Mouse (Mus musculus): ENCODE measurements around the gene Tgfbi.
A peak's percentile ranks its signal among the peaks of the same experiment; 100 is the strongest.

Tgfbi gene

DNA sequence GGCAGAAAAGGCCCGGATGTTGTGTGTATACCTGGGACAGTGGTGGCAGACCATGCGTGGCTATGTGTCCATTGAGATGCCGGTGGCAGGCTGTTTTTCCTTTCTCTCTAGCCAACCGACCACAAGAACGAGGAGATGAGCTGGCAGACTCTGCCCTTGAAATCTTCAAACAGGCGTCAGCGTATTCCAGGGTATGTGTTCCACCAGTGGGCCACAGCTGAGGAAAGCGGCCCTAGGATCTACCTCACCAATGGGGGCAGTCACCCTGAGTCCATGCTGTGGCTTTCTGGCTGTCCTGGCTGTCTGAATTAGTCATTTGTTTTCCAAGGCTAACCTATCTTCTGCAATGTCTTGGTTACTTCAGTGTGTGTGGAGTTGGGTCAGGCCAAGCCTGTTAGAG lies 27.7 kb downstream of the Tgfbi start:
- DNase-seq = no peak

DNA sequence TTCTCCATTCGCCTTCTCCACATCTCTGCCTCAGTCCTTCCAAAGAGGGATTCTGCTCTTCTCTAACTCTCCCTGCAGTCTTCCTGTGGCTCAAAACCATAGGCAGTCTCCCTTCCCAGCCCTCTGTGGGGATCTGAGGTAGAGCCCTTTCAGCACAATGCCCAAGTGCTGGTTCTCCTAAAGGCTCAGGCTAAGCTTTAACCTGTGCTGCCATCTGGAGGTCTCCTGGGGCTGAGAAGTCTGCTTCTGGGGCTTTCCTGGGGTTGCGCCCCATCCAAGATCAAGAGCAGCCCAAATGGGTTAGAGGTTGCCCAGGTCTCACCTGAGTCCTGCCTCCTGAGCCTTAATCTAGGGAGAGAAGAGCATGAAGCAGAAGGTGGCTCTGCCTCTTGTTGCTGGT lies 32.4 kb downstream of the Tgfbi start:
- DNase-seq = peak; percentile 58

DNA sequence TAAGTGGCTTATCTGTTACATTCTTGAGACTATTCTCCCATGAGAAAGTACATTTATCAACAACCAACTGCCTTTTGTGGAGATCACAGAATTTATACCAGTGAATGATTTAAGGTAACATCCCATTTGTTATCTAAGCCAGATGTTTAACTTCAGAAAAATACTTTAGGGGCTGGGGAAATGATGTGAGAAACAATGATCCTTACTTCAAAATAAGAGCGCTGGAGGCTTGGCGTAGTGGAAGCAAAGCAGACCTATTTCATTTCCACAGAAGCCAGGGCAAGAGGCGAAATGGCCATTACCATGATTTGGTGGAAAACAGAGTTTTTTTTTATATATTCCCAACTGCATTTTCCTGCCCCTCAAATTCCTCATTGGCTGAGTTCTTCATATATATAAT lies 34.7 kb downstream of the Tgfbi start:
- no peak for DNase-seq

DNA sequence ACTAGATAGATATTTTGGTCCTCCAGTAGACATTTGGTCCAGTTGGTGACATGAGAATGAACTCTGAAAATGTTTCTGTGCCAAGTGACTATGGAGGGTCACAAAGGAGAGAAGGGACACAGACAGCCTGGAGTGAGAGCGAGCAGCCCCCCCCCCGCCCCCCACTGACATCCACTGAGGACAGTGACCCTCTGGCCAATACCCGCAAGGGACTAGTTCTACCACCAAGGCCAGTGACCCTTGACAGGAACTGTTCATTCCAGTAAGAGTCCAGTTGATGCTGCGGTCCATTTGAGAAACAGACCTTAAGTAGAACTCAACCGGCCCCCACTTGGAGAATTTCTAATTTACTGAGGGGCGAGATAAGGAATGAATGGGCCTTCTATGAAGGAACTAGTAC lies 36.4 kb downstream of the Tgfbi start:
- DNase-seq = peak; percentile 55

DNA sequence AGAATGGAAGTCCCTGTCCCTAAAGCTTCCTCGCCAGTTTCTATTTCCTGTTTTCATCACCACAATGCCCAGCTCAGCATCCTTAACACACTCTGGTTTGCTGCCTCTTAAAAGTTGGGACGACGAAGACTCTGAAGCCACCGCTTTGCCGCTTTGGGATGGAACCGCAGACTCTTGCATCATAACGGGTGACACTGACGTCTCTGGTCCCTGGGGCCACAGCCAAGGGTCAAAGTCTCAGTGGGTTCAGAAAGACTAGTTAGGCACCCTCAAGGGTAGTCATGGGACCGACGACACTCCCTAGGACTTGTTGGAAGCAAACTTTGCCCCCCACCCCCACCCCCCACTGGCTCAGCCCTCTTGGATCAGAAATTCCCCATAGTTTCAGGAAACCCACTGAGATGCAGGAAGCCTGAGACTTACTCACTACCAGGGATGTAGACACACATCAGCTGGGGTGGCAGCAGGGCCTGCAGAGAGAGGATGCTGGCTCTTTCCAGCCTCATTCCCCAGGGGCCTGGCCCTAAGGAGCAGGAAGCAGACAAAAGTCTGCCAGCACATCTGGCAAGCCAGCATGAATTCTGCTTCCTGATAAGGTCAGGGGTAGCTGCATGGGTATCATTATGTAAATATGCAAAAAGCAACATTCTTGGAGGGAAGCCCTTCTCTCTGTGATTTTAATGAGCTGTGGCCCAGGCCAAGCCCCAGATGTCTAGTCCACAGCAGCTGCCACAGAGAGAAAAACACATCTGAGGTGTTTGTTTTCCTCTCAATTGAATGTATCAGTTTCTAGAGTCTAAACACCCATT lies 38.5 kb downstream of the Tgfbi start:
- peak; percentile 88 for DNase-seq

DNA sequence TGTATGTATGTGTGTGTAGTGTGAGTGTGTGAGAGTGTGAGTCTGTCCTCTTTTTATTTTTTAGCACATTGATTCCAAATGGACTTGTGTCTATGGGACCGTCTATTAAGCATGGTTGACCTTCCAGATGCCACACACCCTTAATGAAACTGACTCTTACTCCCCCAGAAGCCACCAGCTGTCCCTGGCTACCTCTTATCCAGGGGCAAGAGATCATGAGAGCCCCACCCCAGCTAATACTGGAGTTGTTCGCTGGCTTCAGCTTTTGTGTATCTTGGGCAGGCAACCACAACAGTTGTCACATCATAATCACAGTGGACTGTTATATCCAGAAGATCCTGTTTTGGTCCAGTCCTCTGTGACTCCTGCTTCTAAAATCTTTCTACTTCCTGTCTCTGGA lies 40.7 kb downstream of the Tgfbi start:
- no peak for DNase-seq

DNA sequence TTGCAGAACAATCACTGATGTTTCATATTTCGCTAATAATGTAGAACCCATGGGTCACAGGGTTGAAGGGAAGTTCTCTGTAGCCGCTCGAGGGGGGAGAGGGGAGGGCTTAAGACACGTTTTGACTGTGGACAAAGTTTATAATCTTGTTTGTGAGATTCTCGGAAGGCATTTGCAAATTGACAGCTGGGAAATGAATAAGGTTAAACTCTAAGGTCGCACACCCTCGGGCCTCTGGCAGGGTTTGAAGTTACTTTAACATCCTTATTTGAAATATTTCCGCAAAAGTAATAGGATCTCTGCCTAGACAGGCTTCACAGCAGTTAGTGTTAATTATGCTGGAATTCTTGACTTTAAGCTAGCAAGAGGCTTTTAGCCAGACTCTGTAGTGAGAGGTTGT lies 43.1 kb downstream of the Tgfbi start:
- DNase-seq = peak; percentile 70

DNA sequence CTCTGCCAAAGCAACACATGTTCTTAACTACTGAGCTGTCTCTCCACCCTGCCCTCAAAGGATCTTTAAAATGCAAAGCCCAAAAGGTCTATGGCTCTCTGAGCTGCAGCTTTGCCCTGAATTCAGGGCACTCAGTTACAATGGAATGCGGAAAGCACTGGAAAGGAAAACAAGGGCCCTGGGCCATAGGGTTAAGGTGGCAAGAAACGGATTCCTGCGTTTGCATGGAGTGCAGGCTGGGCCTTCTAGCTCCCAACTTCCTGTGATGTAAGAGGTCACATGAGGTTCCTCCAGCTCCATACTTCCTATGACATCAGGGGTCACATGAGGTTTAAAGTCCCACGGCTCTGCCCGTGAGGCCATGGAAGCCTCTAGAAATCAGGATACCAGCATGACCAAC lies 44.9 kb downstream of the Tgfbi start:
- DNase-seq = no peak

DNA sequence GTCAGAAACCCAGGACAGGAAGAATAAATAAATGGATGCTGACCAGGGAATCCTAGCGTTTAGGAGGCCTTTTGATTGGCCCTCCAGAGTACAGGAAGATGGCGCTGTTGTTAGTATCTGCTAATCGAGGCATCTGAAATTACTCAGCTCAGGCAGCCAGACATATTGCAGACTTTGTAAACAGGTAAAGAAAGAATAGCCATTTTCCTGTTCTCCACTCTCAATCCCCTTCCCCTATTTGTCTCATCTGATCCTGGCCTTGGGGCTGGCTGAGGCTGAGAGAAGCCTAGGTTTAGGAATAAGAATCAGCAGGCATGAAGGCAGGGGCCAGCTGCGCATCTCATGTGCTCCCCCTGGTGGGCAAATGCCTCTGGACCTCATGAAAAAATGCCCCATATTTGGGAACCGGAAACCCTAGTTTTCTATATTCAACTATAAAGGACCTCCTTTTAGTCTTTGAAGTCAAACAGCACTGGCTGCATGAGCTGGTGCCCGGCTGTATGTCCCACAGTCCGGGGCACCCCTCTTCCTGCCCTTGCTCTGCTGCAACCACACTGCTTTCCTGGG lies 48.7 kb downstream of the Tgfbi start:
- peak; percentile 92 for DNase-seq

DNA sequence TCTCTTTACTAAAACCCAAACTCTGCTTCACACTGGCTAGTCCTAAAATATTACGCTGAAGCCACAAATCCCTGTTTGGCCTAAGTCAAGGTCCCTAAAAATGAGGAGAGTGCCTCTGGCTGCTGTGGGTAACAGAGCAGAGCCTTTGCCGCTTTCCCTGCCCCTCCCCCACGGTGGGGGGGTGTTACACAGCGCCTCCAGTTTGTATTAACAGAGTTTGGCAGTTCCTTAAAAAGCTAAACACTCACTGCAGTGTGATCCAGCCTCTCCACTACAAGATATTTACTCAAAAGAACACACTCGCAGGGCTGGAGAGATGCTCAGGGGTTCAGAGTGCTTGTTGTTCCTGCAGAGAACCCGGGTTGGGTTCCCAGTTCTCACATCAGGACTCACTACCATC lies 49.6 kb downstream of the Tgfbi start:
- no peak for DNase-seq

DNA sequence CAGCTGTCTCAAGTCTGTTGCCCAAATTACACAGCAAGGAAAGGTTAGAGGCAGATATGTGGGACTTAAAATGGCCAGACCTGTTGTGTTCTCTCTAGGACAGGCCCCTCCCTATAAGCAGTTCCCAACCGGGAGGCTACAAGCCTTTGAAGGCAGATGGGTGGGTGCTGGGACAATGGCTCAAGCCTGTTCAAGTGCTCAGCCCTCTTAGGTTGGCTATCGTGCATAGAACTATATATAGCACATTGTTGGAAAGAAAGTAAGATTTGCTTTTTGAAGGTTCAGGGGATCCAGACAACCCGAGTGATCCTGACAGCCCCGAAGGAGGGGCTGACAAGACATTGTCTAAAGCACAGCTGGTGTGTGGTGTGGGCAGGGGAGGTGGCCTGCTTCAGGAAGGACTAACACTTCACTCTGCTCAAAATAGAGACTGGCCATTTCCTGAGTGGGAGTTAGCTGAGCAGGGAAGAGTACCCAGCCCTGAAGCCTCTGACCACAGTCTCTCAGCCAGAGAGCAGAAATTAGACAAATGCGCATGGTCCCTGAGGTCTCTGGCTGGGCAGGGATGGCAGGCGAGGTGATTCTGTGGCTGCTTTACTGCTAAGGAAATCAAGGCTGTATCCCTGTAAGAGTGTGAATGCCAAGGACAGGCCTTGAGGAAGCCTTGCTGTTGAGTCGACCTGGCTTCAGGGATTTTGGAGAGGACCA lies 52.7 kb downstream of the Tgfbi start:
- DNase-seq = peak; percentile 54

DNA sequence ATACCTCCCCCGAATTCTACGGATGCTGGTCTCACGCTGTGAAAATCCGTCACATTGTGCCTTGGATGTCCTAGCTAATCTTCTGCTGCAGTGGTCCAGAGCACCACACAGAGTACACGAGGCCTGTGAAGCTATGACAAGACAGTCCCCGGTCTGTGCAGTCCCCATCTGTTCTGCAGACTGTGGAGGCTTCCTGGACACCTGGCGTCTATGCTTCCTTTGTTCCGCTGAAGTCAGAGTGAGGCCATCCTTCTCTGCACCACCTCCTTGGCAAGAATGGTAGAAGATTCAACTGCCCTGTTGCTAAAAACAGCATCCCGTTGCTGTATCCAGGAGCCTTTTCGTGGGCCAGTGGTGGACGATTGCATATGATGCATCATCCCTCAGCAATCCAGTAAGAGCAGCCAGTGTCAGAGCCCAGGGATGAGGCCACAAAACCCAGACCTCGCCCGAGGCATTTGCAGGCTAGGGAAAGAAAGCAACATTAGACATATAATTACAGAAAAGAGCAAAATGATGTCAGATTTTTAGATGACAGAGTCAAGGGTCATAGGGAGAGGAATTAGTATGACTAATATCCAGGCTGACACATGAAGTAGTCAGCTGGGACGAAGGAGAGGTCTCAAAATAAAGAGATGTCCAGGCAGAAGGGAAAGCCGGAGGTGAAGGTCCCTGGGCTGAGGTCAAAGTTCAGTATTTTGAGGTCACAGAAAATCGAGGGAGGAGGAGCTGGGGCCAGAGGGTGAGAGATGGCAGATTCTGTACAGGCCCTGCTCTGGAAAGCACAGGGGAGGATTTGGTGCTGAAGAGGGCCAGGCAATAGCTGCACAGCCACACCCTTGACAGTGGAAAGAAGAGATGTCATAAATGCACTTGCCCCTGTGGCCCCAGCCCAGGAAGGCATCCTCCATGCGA lies 55.2 kb downstream of the Tgfbi start:
- DNase-seq = no peak

DNA sequence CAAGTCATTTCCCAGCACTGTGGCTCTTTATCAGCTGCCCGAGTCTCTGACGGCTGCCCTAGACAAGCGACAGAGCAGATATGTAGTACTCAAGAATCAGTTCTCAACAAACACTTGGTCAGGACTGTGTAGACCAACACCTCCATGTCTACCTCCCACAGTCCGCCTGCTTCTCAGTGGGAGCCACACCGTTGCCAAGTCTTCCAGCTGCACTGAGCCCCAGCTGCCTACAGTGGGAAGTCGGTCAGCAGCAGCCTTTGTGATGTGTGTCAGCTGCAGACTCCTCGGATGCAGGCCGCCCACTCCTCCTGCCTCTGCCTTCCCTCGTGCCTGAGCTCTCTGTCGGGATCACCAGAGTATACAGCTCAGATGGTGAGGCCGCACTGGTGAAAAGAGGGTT lies 61.9 kb downstream of the Tgfbi start:
- peak; percentile 75 for DNase-seq

DNA sequence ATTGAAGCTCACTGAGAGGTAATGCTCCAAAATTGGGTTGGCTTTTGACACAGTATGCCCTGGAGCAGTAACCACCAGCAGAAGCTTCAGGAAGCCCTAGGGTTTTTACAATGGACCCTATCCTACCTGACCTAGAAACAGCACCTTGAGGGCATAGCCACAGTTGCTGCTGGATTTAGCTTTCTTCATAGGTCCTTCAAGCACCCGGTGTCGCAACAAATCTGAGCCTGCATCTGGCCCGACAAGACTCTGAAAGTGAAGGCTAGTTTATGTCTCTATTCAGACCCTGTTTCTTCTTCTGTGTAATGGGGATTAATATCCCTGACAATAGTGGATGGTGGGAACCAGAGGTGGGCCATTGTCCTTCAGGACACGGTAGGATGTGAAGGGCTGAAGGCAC lies 68.4 kb downstream of the Tgfbi start:
- DNase-seq = no peak

DNA sequence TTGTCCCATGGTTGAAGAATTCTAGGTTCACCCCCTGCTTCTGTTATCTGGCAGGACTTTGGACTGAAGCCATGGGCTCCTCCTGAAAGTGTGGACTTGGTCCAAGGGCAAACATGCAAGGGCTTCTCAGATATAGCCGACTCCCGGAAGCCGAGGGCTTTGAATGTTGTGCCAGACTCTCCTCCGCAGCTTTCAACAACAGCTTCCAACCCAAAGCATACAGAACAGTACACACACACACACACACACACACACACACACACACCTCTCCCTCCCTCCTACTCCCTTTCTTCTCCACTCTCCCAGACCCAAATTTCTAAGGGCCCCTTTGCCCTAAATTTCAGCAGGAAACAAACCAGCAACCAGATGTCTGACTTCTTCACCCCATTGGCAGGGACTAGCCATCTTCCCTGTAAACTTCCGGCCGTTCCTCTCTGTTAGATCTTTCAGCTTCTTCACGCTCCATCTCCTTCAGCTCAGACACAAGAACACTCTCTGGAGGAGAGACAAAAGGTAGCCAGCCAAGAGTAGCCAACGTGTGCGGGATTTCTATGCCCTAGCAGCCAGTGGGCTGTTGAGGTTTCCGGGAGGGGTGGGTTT lies 69.0 kb downstream of the Tgfbi start:
- DNase-seq = peak; percentile 70

DNA sequence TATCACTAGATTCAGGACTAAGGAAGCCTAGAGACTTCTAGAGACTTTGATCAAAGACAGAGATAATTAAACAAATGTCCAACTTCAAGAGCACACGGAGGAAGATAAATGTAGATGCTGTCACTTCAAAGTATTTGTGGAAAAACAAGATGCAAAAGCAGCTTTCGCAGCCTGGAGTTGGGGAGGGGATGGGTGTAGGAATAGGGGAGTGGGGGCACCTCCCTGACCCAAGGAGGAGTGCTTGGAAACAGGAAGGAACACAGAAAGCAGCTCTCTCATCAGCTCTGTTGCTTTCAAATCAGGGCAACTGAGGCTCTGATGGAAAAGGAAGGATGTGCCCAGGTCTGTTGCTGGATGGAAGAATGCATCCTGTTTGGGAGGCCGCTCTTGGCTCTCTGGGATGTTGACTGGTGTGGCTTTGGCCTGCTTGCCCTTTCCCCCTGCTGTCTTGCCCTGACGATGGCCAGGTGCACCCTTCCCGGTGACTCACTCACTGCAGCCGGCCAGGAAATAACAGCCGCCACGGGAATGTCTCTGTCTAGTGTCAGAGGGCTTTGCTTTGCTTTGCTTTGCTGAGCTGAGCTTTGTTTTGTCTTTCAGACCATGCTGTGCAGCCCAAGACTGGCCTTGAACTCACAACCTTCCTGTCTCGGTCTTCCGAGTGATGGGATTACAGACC lies 69.6 kb downstream of the Tgfbi start:
- DNase-seq = peak; percentile 46

DNA sequence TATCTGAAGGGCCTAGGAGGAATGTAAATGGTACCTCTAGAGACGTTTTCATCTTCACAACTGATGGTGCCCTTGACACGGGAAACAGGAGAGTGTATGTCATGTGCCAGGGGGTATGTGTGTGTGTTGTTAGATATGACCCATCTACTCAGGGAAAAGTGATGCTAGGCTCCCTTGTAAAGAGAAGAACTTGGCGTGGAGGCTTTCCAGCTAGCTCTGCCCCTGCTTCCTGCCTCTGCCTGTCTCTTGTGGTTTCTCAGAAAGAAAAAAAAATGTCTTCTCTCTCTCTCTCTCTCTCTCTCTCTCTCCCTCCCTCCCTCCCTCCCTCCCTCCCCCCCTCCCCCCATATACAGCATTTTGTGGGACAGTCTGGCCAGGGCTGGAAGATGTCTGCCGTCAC lies 72.6 kb downstream of the Tgfbi start:
- DNase-seq = no peak

DNA sequence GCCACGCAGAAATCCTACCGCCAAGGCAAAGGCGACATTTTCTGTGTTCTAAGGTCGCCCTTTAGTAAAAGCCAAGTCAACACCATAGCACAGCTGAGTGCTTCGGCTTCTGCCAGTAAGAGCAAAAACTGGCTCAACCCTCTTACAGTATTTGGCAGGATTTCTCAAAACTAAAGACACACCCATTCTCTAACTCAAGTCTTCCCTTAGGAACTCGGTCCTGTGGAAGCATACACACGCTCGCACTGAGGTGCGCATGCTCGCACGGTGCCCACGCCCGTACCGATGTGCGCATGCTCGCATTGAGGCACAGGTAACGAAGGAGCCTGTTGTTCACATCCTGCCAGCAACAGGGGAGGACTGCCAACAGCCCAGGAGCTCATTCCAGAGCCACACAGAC lies 73.0 kb downstream of the Tgfbi start:
- DNase-seq = peak; percentile 69

DNA sequence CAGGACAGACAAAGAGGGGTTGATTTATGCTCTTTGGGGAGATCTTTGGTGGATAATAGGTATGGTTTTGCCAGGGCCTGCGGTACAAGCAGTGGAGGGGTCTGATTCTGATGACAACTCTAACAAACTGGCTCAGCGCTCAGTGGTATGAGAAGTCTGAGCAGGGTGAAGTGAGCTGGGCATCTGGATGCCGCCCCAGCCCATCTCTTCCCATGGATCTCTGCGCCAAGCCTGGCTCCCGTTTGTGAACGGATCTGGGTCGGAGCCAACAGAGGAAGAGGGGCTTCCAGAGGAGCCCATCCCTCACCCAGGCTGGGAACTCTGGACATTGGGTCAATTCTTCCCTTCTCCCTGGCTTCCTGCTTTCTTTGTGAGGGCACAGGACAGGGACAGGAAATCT lies 74.0 kb downstream of the Tgfbi start:
- peak; percentile 33 for DNase-seq

Data from kidney, postnatal 10 days (tissue).